Mouse (Mus musculus): ENCODE data around the gene Fdx1l. TPM values are rescaled to one million over a fixed set of nuclear protein-coding genes. Genes with fewer than 3 reads are reported as not detected.

Gene Fdx1l
- polyA plus RNA-seq (2015; fragmentation: Nextera tagmentation; extraction: Ambion mirVana), result 54.4 and 54.8 TPM in 2 replicates

DNA sequence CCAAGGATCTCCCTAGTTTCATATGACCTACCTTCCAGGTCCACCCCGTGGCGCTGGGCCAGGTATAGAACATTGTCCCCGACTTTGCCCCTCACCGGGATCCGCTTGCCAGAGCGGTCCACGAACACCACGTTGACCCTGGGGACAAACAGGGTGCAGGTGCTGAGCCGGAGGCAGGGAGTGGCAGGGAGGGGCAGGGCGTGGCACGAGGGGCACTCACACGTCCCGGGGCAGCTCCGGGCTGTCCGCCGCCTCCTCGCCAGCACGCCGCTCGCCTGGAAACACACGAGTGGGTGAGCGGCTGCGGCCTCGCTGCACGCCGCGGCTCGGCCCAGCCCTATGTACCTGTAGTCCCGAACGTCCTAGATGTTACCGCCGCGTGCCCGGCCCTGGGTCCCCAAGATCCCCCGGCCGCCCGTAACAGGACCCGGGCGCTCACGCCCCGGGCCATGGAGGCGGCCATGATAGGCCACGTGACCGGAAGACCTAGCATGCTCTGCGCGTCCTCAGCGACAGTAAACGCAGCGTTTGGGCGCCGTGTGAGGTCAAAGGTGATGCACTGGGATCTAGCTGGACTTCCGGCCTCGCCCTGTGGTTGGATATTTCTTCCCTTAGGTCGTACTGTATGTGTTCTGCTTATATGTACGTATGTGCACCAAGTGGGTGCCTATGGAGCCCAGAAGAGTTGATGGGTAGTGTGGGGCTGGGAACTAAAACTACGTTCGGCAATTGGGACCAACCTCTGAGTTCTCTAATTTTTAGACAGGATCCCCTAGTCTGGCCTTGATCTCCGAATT lies at the start of gene Fdx1l, which contains the start of gene Gm49373:
Fdx1l (minus strand) TSS at position 571 of the 797 bp plus-strand sequence.
Gm49373 (minus strand) TSS at position 53 of the 797 bp plus-strand sequence.
- Histone ChIP-seq H3K36me3 (peaks cover 47% of the 10 kb centered on the region), H3K9ac (replicated peaks) (peak within 1 kb of the TSS; percentile 86), H3K9me3 (no peaks in the 10 kb centered on the region), H3K4me3 (replicated peaks) (peak within 1 kb of the TSS; percentile 90), H3K4me2 (replicated peaks) (peak within 1 kb of the TSS; percentile 92), H3K4me1 (replicated peaks) (peaks cover 19% of the 10 kb centered on the region), H3K27me3 (no peaks in the 10 kb centered on the region), H3K27ac (peak within 1 kb of the TSS; percentile 45)
- ATAC-seq, result peak; percentile 95
- 2% methylated on average over 55 of the region's 58 CpGs for WGBS

DNA sequence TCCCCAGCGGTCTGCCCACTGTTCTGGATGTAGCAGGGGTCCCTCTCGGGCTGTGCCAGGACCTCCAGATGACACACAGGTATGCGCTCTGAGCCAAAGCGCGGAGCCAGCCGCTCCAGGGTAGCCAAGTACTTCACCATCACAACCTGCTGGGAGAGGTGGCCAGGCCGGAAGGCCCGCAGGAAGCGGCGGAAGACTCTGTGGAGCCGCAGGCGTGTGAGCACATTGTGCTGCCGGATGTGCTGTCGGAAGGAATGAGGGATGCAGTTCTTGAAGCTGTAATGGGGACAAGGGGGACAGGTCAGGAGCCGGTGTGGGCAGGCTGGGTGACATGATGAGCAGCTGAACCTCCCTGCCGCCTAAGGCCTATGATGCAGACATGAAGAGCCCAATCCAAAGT lies 48.1 kb upstream of the Fdx1l start:
- H3K9me3 ChIP-seq, result no peaks in the 10 kb centered on the region
- no peaks in the 10 kb centered on the region for H3K27me3 ChIP-seq
- H3K36me3 ChIP-seq, result peaks cover 56% of the 10 kb centered on the region
- 90% methylated on average over 16 of the region's 16 CpGs for WGBS
- no peak overlapping the region for H3K4me2 ChIP-seq (replicated peaks)
- no peak overlapping the region for H3K4me3 ChIP-seq (replicated peaks)
- ATAC-seq, result no peak
- H3K27ac ChIP-seq, result no peak overlapping the region
- H3K9ac ChIP-seq (replicated peaks), result no peak overlapping the region
- H3K4me1 ChIP-seq (replicated peaks), result no peaks in the 10 kb centered on the region

DNA sequence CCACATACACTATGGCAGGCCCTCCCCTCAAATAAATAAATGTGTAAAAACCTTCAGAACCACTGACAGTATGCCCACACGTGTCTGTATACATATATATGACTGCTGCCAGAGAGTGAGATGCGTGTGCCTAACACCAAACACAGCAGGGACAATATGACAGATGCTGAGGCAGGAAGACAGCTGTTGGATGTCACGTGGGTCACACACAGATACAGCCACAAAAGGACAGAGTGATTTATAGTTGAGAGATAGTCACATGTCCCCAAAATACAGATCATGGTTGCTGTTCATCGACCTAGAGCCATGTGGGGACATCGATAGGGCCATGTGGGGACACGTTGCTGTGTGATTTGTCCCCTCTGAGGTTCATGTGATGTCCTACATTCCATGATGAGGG lies 43.7 kb upstream of the Fdx1l start:
- H3K27ac ChIP-seq, result no peak overlapping the region
- H3K4me1 ChIP-seq (replicated peaks), result no peaks in the 10 kb centered on the region
- H3K36me3 ChIP-seq, result peaks cover 20% of the 10 kb centered on the region
- WGBS, result 82% methylated on average over 6 of the region's 6 CpGs
- H3K4me3 ChIP-seq (replicated peaks), result no peak overlapping the region
- H3K9me3 ChIP-seq, result no peaks in the 10 kb centered on the region
- no peaks in the 10 kb centered on the region for H3K27me3 ChIP-seq
- H3K9ac ChIP-seq (replicated peaks), result no peak overlapping the region
- no peak overlapping the region for H3K4me2 ChIP-seq (replicated peaks)
- no peak for ATAC-seq

DNA sequence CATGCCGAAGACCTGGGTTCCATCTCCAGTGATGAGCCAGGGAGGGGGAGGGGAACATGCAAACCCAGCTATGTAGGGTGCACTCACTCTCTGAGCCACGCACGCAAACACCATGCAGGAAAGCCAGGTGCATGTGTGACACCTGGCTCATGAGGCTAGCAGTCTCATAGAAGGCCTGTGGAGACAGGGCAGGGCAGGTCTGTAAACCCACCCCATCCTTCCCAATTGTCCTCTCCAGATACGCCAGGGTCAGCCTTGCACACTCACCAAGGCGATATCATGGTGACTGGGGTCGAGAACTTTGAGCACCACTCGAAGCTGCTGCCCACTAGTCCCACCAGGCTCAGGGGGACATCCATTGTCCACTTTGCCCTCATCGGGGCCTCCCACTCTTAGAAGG lies 41.7 kb upstream of the Fdx1l start:
- no peak overlapping the region for H3K4me2 ChIP-seq (replicated peaks)
- no peaks in the 10 kb centered on the region for H3K4me1 ChIP-seq (replicated peaks)
- H3K36me3 ChIP-seq, result peaks cover 7% of the 10 kb centered on the region
- no peak overlapping the region for H3K4me3 ChIP-seq (replicated peaks)
- WGBS, result 92% methylated on average over 8 of the region's 8 CpGs
- no peak overlapping the region for H3K27ac ChIP-seq
- H3K9ac ChIP-seq (replicated peaks), result no peak overlapping the region
- H3K9me3 ChIP-seq, result no peaks in the 10 kb centered on the region
- ATAC-seq, result no peak
- H3K27me3 ChIP-seq, result no peaks in the 10 kb centered on the region

DNA sequence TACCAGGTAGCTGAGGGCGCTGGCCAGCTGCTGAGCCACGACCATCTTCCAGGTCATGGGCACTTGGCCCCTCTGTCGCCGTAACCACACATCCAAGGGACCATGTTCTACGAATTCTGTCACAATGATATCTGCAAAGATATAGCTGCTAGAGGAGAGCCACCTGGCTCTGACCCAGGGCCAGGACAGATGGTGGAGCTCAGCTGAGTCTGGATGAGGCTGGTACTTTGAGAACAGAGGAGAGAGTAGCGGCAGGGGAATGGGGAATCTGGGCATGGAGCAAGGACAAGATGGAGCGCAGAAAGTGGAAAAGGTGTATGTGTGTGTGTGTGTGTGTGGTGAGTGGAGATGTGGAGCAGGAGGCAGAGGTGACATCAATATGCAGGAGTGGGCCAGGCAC lies 40.8 kb upstream of the Fdx1l start:
- H3K27ac ChIP-seq, result no peak overlapping the region
- no peak overlapping the region for H3K9ac ChIP-seq (replicated peaks)
- no peak overlapping the region for H3K4me2 ChIP-seq (replicated peaks)
- no peaks in the 10 kb centered on the region for H3K27me3 ChIP-seq
- 91% methylated on average over 7 of the region's 7 CpGs for WGBS
- no peak for ATAC-seq
- no peak overlapping the region for H3K4me3 ChIP-seq (replicated peaks)
- H3K36me3 ChIP-seq, result peaks cover 9% of the 10 kb centered on the region; the same call in 1 of the 2 replicates
- no peaks in the 10 kb centered on the region for H3K9me3 ChIP-seq
- no peaks in the 10 kb centered on the region for H3K4me1 ChIP-seq (replicated peaks)

DNA sequence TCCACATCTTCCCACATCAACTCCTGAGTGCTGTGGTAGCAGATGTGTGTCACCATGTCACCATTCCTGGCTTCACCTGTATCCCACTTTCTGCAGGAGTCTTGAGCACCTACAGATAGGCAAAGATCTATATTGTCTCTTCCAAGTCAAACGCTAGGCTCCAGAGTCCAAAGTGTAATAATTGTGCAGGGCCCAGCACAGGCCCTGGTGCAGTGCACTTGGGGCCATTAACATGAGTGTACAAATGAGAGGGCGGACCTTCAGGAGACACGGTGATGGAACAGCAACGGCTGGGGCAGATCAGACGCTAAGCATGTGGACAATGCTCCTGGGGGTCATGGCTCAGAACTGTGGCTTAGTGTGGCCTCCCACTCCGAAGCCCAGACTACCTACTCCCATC lies 40.3 kb upstream of the Fdx1l start:
- Histone ChIP-seq H3K9me3 (no peaks in the 10 kb centered on the region), H3K9ac (replicated peaks) (no peak overlapping the region), H3K4me2 (replicated peaks) (no peak overlapping the region), H3K4me3 (replicated peaks) (no peak overlapping the region), H3K36me3 (peaks cover 14% of the 10 kb centered on the region; the same call in 1 of the 2 replicates), H3K27me3 (no peaks in the 10 kb centered on the region), H3K27ac (no peak overlapping the region), H3K4me1 (replicated peaks) (no peaks in the 10 kb centered on the region)
- no peak for ATAC-seq
- WGBS, result 95% methylated on average over 6 of the region's 6 CpGs

DNA sequence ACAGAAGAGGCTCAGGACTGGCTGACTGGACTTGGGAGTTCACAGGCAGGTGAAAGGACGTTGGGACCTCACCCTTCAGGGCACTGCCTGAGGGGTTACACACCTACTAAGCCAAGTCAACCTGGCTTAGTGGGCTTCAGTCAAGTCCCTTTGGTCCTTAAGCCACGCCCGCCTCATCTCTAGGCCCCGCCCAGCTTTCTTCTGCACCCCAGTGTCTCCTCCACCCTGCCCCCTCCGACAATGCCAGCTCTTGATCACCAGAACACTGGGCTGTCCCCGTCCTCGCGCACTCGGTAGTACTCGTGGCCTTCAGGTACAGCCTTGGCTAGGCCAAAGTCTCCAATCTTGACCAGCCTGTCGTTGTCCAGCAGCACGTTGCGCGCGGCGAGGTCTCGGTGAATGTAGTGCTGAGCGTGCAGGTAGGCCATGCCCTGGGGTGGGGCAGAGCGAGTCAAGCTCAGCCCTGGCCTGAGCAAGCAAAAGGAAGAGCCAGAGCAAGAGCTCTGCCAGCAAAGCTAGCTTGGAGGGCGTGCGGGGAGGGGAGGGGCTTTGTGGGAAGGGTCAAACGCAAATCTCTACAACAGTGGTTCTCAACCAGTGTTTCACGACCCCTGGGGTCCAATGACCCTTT lies 34.3 kb upstream of the Fdx1l start:
- WGBS, result 46% methylated on average over 23 of the region's 23 CpGs

DNA sequence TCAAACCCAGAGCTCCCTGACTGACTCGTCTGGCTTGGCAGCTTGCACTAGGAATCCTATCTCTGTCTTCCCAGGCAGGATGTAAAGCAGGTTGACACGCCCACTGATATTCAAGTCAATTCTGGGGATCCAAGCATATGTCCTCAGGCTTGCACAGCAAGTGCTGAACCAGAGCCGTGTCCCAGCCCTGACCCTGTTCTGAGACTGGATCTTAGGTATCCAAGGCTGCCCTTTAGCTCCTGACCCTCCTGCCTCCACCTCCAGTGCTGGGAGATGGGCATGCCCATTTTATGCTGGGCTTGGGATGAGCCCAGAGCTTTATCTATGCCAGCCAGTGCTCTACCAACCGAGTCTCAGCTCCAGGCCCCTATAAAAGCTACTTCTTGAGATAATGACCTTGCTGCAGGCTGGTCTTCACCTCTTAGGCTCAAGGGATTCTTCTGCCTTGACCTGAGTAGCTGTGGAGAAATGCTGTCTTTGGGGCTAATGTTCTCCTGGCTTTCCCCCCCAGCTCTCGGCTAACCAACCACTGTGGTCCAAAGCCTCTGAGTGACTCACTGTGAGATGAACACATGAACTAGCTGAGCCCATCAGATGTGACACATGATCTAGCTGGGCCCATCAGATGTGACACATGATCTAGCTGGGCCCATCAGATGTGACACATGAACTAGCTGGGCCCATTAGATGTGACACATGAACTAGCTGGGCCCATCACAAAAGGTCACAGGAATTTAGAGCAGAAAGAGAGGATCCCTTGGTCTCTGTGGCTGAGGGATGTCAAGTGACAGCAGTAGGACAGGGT lies 32.5 kb upstream of the Fdx1l start:
- Histone ChIP-seq H3K4me2 (replicated peaks) (no peak overlapping the region), H3K4me1 (replicated peaks) (no peaks in the 10 kb centered on the region), H3K27me3 (no peaks in the 10 kb centered on the region), H3K27ac (no peak overlapping the region), H3K36me3 (peaks cover 24% of the 10 kb centered on the region; the same call in 1 of the 2 replicates), H3K9ac (replicated peaks) (no peak overlapping the region), H3K9me3 (no peaks in the 10 kb centered on the region), H3K4me3 (replicated peaks) (no peak overlapping the region)
- 80% methylated on average over 5 of the region's 5 CpGs for WGBS
- no peak for ATAC-seq

More for the DNA sequence above, 34.3 kb upstream of the Fdx1l start:
- Histone ChIP-seq H3K27me3 (no peaks in the 10 kb centered on the region), H3K4me3 (replicated peaks) (no peak overlapping the region), H3K9me3 (no peaks in the 10 kb centered on the region), H3K9ac (replicated peaks) (no peak overlapping the region), H3K36me3 (peaks cover 24% of the 10 kb centered on the region; the same call in 1 of the 2 replicates), H3K27ac (no peak overlapping the region), H3K4me2 (replicated peaks) (no peak overlapping the region), H3K4me1 (replicated peaks) (no peaks in the 10 kb centered on the region)
- ATAC-seq, result no peak

DNA sequence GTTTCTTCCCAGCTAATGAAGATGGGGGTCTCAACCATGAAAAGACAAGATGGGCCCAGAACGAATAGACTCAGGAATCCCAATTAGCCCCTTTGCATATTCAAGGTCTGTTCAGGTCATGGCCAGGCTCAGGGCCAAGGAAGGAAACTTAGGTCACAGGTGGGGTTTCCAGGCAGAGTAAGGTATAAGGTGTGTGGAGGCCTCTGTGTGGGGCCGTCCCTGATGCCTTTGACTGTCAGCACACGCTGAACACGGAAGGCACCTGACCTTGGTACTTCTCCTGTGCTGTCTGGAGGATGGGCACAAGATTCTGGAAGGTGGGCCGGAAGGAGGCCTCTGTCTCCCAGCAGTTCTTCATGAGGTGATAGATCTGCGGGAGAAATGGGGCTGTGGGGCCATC lies 31.4 kb upstream of the Fdx1l start:
- H3K9me3 ChIP-seq, result no peaks in the 10 kb centered on the region
- no peak for ATAC-seq
- H3K27me3 ChIP-seq, result no peaks in the 10 kb centered on the region
- no peak overlapping the region for H3K27ac ChIP-seq
- no peak overlapping the region for H3K4me2 ChIP-seq (replicated peaks)
- WGBS, result 92% methylated on average over 6 of the region's 6 CpGs
- peaks cover 17% of the 10 kb centered on the region; the same call in 1 of the 2 replicates for H3K36me3 ChIP-seq
- H3K9ac ChIP-seq (replicated peaks), result no peak overlapping the region
- no peak overlapping the region for H3K4me3 ChIP-seq (replicated peaks)
- H3K4me1 ChIP-seq (replicated peaks), result peaks cover 8% of the 10 kb centered on the region; the same call in 1 of the 2 replicates

DNA sequence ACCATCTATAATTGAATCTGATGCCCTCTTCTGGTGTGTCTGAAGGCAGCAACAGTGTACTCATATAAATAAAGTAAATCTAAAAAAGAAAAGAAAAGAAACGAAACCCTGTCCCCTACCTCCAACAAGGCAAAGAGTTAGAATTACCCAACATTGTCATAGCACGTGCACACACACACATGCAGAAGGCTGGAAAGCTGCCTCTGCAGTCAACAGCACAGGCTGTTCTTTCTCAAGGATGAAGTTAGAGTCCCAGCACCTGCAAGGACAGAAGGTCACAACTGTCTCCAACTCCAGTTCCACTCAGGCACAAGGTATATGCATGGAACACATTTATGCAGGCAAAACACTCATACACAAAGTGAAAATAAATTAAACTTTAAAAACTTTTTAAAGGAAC lies 28.7 kb upstream of the Fdx1l start:
- no peak overlapping the region for H3K4me2 ChIP-seq (replicated peaks)
- ATAC-seq, result no peak
- H3K27ac ChIP-seq, result no peak overlapping the region
- H3K9me3 ChIP-seq, result no peaks in the 10 kb centered on the region
- no peak overlapping the region for H3K4me3 ChIP-seq (replicated peaks)
- H3K27me3 ChIP-seq, result no peaks in the 10 kb centered on the region
- H3K36me3 ChIP-seq, result 0 out of 2 replicates have a peak, but pooled peaks cover 3% of the 10 kb centered on the region
- no peak overlapping the region for H3K9ac ChIP-seq (replicated peaks)
- peaks cover 8% of the 10 kb centered on the region; the same call in 1 of the 2 replicates for H3K4me1 ChIP-seq (replicated peaks)
- 94% methylated on average over 2 of the region's 2 CpGs for whole genome bisulfite sequencing

DNA sequence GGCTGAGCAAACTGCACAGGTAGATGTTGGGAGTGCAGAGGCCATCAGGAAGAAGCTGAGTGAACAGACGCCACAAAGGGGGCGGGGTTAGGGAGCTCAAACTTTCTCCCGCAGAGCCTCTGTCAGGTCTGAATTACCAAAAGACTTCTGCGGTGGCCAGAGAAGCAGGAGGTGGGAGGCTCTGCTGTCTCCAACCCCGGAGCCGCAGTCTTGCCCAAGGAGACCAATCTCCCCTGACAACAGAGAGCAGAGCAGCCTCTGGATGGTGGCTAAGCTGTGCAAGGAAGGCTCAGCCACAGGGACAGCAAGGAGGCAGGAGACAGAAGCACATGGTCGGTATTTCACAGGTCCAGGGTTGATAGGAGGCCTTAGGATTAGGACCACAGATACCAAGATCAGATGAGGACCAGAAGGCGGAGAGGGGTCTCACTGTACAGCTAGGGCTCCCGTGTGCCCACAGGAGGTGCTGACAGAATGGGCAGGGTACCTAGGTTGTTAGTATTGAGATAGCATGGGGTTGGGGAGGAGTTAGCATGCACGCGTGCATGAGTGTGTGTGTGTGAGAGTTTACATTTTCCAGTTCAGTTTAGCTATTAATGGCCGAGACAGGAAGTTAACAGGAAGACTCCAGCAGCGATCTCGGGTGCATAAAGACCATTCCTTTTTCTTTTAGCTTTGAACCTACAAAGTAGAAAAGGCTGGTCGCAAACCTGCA lies 27.2 kb upstream of the Fdx1l start:
- no peak overlapping the region for H3K27ac ChIP-seq
- H3K4me2 ChIP-seq (replicated peaks), result no peak overlapping the region
- WGBS, result 36% methylated on average over 15 of the region's 15 CpGs
- H3K9ac ChIP-seq (replicated peaks), result no peak overlapping the region
- H3K4me1 ChIP-seq (replicated peaks), result peaks cover 11% of the 10 kb centered on the region; the same call in 1 of the 2 replicates
- no peaks in the 10 kb centered on the region for H3K9me3 ChIP-seq
- H3K27me3 ChIP-seq, result no peaks in the 10 kb centered on the region
- no peak overlapping the region for H3K4me3 ChIP-seq (replicated peaks)
- H3K36me3 ChIP-seq, result no peaks in the 10 kb centered on the region
- ATAC-seq, result no peak; the same call in 1 of the 2 replicates

Data from midbrain, embryonic 13.5 days (tissue).